Mouse (Mus musculus): Measurements from ENCODE around the gene Hipk2. TPM values are rescaled to one million over a fixed set of nuclear protein-coding genes. Genes with fewer than 3 reads are reported as not detected.

Gene Hipk2
- 36.6 and 37.2 TPM in 2 replicates for polyA plus RNA-seq (2016; fragmentation: Nextera tagmentation; extraction: Ambion mirVana)

- WGBS, result under 1% methylated on average over 63 of the region's 108 CpGs
- Histone ChIP-seq H3K36me3 (replicated peaks) (no peaks in the 10 kb centered on the region), H3K4me2 (peak within 1 kb of the TSS; percentile 70), H3K9me3 (no peaks in the 10 kb centered on the region), H3K4me1 (peaks cover 26% of the 10 kb centered on the region), H3K9ac (peak within 1 kb of the TSS; percentile 99), H3K27ac (peak within 1 kb of the TSS; percentile 95), H3K4me3 (replicated peaks) (peak within 1 kb of the TSS; percentile 98), H3K27me3 (peaks cover 18% of the 10 kb centered on the region)
- ATAC-seq (ENCODE audit: low FRiP score), result peak; percentile 93
These were observed at the start of gene Hipk2 for GRCm38 (mm10) chr6:38876071-38876911. Hipk2 (minus strand) TSS chr6:38876165.

DNA sequence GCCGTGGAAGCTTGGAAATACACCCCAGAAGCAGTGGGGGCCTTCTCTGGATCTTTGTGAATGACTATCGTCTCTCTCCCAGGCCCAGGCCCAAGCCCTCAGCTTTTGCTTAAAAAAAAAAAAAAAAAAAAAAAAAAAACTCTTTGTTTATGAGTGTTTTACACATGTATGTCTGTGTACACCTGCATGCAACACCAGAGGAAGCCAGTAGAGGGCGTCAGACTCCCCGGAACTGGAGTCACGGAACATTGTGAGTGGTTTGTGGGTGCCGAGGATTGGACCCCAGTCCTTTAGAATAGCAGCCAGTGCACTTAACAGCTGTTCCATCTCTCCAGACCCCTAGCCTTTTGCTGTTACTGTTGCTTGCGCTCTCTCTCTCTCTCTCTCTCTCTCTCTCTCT is 49.8 kb upstream of the Hipk2 start:
- WGBS, result 55% methylated on average over 7 of the region's 7 CpGs

DNA sequence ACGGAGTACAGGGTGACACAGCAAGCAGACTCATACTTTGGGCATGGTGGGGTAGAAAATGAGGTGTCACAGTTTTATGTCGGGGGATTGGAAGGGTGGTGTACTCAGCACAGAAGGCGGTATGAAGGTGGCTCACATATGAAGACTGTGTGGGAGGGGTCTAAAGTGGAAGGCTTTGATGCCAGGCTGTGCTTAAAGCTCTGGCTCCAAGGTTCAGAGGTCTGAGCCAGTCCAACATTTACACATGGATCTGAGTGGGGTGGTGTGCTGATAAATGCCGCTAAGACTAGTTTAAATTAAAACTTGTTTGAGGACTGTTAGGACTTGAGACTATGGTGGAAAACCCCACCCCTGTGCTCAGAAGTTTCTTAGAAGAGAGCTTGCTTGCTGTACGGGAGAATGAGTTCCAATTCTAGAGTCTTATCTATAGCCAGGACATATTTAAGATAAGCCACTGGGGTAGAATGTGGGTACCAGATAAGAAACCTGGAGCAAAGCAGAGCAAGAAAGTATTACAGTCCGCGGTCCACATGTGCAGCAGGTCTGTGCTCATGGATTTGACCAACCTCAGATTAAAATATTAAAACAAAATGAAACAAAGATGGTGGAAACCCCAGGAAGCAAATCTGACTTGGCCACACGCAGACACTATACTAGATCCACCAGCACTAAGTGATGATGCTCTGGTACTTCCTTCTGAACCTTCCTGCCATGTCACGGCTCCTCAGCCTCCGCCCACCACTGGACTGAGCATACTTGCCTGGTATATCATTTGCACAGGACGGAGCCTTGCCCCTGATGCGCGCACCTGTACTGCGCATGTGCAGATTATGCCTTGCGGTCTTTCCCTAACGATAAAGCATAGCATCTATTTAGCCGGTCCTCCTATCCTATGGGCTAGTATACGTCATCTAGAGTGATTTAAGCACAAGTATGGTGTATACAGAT is 48.2 kb upstream of the Hipk2 start:
- Histone ChIP-seq H3K27ac (no peak overlapping the region), H3K4me3 (replicated peaks) (no peak overlapping the region), H3K9me3 (no peaks in the 10 kb centered on the region), H3K27me3 (no peaks in the 10 kb centered on the region), H3K4me2 (no peak overlapping the region), H3K36me3 (replicated peaks) (no peaks in the 10 kb centered on the region), H3K9ac (no peak overlapping the region), H3K4me1 (no peaks in the 10 kb centered on the region)
- no peak for ATAC-seq (ENCODE audit: low FRiP score)
- WGBS, result 92% methylated on average over 18 of the region's 18 CpGs

More for the DNA sequence above, 49.8 kb upstream of the Hipk2 start:
- Histone ChIP-seq H3K36me3 (replicated peaks) (no peaks in the 10 kb centered on the region), H3K4me1 (no peaks in the 10 kb centered on the region), H3K4me2 (peak overlapping the region; percentile 36), H3K9ac (no peak overlapping the region), H3K27me3 (no peaks in the 10 kb centered on the region), H3K9me3 (no peaks in the 10 kb centered on the region), H3K4me3 (replicated peaks) (peak overlapping the region; percentile 20), H3K27ac (no peak overlapping the region)
- ATAC-seq (ENCODE audit: low FRiP score), result no peak

DNA sequence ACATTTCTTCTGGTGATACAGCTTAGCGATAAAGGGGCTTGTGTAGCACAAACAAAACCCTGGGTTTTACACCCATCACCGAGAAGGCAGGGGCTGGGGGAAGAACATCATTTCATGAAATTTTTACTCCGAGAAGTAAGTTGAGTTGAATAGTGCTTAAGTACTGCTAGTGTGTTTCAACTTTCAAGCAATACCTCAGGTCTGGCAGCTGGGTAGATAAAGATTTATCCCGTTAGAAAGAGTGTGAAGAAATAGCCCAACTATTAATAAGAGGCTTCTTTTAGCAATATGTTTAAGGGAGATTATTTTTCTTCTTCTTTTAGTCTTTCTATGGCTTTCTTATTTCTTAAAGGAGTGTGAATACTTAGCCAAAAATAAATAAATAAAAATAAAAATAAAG is 47.5 kb upstream of the Hipk2 start:
- no peak overlapping the region for H3K9ac ChIP-seq
- 84% methylated on average over 4 of the region's 4 CpGs for WGBS

DNA sequence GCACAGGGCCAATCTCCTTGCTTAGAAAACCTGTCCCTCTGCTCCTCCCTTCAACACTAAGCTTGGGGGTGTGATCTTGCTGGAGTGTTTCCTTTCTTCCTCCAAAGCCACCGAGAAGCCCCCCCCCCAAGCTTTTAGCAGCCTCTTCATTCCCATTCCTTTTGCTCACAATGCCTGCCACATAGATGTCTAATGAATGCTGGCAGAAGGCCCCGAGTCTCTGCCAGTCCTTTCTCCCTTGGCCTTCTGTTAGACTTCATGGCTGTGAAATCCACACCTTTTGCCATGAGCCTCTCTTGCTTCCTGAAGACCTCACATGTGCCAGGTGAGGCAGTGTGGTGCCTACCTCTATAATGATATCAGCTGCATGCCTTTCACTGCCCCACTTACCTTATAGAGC is 46.6 kb upstream of the Hipk2 start:
- no peak overlapping the region for H3K27ac ChIP-seq
- WGBS, result 49% methylated on average over 2 of the region's 2 CpGs
- no peaks in the 10 kb centered on the region for H3K9me3 ChIP-seq
- H3K4me2 ChIP-seq, result no peak overlapping the region
- no peaks in the 10 kb centered on the region for H3K4me1 ChIP-seq
- ATAC-seq (ENCODE audit: low FRiP score), result no peak
- H3K27me3 ChIP-seq, result no peaks in the 10 kb centered on the region
- no peaks in the 10 kb centered on the region for H3K36me3 ChIP-seq (replicated peaks)
- H3K4me3 ChIP-seq (replicated peaks), result no peak overlapping the region
- H3K9ac ChIP-seq, result no peak overlapping the region

More for the DNA sequence above, 47.5 kb upstream of the Hipk2 start:
- H3K4me2 ChIP-seq, result no peak overlapping the region
- H3K27ac ChIP-seq, result no peak overlapping the region
- H3K9me3 ChIP-seq, result no peaks in the 10 kb centered on the region
- no peaks in the 10 kb centered on the region for H3K4me1 ChIP-seq
- H3K4me3 ChIP-seq (replicated peaks), result no peak overlapping the region
- no peaks in the 10 kb centered on the region for H3K27me3 ChIP-seq
- H3K36me3 ChIP-seq (replicated peaks), result no peaks in the 10 kb centered on the region
- ATAC-seq (ENCODE audit: low FRiP score), result no peak

- no peak for ATAC-seq (ENCODE audit: low FRiP score)
- 90% methylated on average over 8 of the region's 8 CpGs for WGBS
- Histone ChIP-seq H3K9ac (no peak overlapping the region), H3K9me3 (no peaks in the 10 kb centered on the region), H3K4me1 (no peaks in the 10 kb centered on the region), H3K36me3 (replicated peaks) (no peaks in the 10 kb centered on the region), H3K4me3 (replicated peaks) (no peak overlapping the region), H3K27me3 (no peaks in the 10 kb centered on the region), H3K27ac (no peak overlapping the region), H3K4me2 (no peak overlapping the region)
These were observed 45.8 kb upstream of the Hipk2 start for GRCm38 (mm10) chr6:38921810-38922116.

- peak; percentile 33; the same call in 1 of the 2 replicates for ATAC-seq (ENCODE audit: low FRiP score)
- Histone ChIP-seq H3K9ac (no peak overlapping the region), H3K36me3 (replicated peaks) (no peaks in the 10 kb centered on the region), H3K9me3 (no peaks in the 10 kb centered on the region), H3K27ac (no peak overlapping the region), H3K27me3 (no peaks in the 10 kb centered on the region), H3K4me3 (replicated peaks) (no peak overlapping the region), H3K4me1 (no peaks in the 10 kb centered on the region), H3K4me2 (no peak overlapping the region)
- WGBS, result 87% methylated on average over 17 of the region's 17 CpGs
These were observed 45.3 kb upstream of the Hipk2 start for GRCm38 (mm10) chr6:38921095-38921809.

GRCm38 (mm10) chr6:38920141-38920540 is 44.2 kb upstream of the Hipk2 start:
- Histone ChIP-seq H3K4me3 (replicated peaks) (no peak overlapping the region), H3K9ac (no peak overlapping the region), H3K36me3 (replicated peaks) (no peaks in the 10 kb centered on the region), H3K4me1 (peaks cover 1% of the 10 kb centered on the region; the same call in 1 of the 2 replicates), H3K4me2 (no peak overlapping the region), H3K27me3 (no peaks in the 10 kb centered on the region), H3K9me3 (no peaks in the 10 kb centered on the region), H3K27ac (no peak overlapping the region)
- 77% methylated on average over 6 of the region's 6 CpGs for WGBS
- ATAC-seq (ENCODE audit: low FRiP score), result no peak

- H3K9me3 ChIP-seq, result no peaks in the 10 kb centered on the region
- H3K4me2 ChIP-seq, result no peak overlapping the region
- no peak for ATAC-seq (ENCODE audit: low FRiP score)
- peaks cover 10% of the 10 kb centered on the region; the same call in 1 of the 2 replicates for H3K4me1 ChIP-seq
- H3K36me3 ChIP-seq (replicated peaks), result no peaks in the 10 kb centered on the region
- 92% methylated on average over 14 of the region's 14 CpGs for WGBS
- no peak overlapping the region for H3K27ac ChIP-seq
- no peak overlapping the region for H3K9ac ChIP-seq
- no peaks in the 10 kb centered on the region for H3K27me3 ChIP-seq
- no peak overlapping the region for H3K4me3 ChIP-seq (replicated peaks)
These were observed 43.3 kb upstream of the Hipk2 start for GRCm38 (mm10) chr6:38919135-38919740.

DNA sequence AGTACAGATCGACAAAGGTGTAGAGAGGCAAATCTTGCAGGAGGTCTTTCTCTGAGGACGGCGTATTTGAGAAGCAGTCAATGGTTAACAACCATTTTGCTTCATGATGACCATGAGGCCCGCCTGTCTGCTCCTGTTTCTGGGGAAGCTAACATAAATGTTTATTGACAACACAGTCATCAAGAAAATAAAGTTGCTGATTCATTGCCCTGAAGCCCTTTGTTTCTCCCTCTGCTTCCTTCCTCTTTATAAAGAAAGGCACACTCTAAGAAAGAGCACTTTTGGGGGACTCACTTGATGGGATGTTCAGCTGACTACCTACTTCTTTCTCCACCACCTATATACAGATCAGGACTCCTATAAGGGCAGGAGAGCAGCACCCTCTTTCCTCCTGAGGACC is 42.8 kb upstream of the Hipk2 start:
- ATAC-seq (ENCODE audit: low FRiP score), result no peak
- 91% methylated on average over 4 of the region's 4 CpGs for WGBS

GRCm38 (mm10) chr6:38917415-38917814 is 41.5 kb upstream of the Hipk2 start:
- no peak for ATAC-seq (ENCODE audit: low FRiP score)
- Histone ChIP-seq H3K9me3 (no peaks in the 10 kb centered on the region), H3K36me3 (replicated peaks) (no peaks in the 10 kb centered on the region), H3K4me1 (peaks cover 20% of the 10 kb centered on the region; the same call in 1 of the 2 replicates), H3K27ac (no peak overlapping the region), H3K9ac (no peak overlapping the region), H3K4me2 (no peak overlapping the region), H3K27me3 (no peaks in the 10 kb centered on the region), H3K4me3 (replicated peaks) (no peak overlapping the region)
- 81% methylated on average over 3 of the region's 3 CpGs for WGBS

More for the DNA sequence above, 42.8 kb upstream of the Hipk2 start:
- H3K9me3 ChIP-seq, result no peaks in the 10 kb centered on the region
- H3K4me1 ChIP-seq, result peaks cover 15% of the 10 kb centered on the region; the same call in 1 of the 2 replicates
- no peaks in the 10 kb centered on the region for H3K36me3 ChIP-seq (replicated peaks)
- H3K27ac ChIP-seq, result no peak overlapping the region
- H3K4me2 ChIP-seq, result no peak overlapping the region
- H3K4me3 ChIP-seq (replicated peaks), result no peak overlapping the region
- H3K9ac ChIP-seq, result no peak overlapping the region
- H3K27me3 ChIP-seq, result no peaks in the 10 kb centered on the region

Measured in forebrain, embryonic 12.5 days (tissue).